Mouse (Mus musculus) layer of hippocampus, adult 9-10 months (tissue): Measurements from ENCODE around the gene Rcn3.
"Not testable (repeated sequence)": the region's sequence is repeated elsewhere in the genome, so short reads cannot be mapped to it uniquely, and the experiment has no call there.

ENCODE experiments used
- DNase-seq: peaks from one replicate; pipeline ENCODE4 v3.0.0; 2022; ENCODE audit warnings: low spot score

Rcn3 gene

DNA sequence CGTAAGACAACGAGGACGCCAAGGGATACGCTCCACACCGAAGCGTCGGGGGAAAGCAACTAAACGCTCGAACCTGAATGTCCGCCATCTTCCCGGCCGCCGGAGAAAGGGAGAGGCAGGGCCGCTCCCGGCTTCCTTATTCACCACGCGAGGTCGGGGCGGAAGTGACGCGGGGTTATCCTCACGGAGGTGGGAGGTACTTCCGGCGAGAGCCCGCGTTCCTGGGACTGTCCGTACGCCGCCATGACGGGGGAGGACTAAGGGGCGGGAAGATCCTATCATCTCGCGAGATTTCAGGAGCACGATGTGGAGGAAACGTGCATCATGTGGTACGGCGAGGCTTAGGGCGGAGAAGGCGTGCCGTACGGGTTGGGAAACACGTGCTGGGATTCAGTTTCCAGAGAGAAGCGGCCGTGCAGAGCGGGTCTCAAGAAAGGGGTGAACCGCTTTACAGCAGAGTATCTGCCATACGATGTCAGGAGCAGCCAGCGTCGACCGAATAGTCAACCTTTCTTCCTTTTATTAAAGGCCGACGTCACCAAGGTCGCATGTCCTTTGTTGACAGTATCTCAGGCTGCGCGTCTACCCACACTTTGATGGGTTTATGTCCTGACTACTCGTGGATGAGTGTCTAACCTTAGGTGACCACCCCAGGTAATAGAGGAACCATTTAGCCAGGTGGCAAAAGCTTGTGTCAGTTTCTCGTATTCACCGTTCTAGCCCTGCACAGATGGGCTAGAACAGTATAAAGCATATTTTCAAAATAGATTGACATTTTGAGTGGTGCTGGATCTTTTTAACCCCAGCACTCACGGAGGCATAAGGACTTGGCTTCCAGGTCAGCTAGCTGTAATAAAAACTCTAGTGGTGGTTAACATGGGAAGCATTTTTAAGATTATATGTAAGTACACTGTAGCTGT, 32.5 kb upstream of the Rcn3 start, which contains the start of gene Rps11:
Rps11 (minus strand) TSS at position 216 of the 920 bp plus-strand sequence.
- DNase-seq = peak; percentile 95

DNA sequence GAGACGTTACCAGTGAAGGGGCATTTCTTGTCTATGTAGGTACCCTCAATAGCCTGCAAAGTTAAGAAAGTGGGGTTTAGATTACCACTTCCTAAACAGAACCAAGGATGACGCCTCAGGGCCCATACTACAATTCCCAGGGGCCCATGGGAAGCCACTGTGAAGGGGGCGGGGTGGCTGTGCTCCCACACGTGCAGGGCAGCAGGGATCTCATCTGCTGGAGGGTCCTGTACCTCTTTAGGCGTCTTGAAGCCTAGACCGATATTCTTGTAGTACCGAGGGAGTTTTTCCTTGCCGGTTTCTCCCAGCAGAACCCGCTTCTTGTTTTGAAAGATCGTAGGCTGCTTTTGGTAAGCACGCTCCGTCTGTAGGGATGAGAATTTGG, 31.2 kb upstream of the Rcn3 start:
- DNase-seq = no peak

DNA sequence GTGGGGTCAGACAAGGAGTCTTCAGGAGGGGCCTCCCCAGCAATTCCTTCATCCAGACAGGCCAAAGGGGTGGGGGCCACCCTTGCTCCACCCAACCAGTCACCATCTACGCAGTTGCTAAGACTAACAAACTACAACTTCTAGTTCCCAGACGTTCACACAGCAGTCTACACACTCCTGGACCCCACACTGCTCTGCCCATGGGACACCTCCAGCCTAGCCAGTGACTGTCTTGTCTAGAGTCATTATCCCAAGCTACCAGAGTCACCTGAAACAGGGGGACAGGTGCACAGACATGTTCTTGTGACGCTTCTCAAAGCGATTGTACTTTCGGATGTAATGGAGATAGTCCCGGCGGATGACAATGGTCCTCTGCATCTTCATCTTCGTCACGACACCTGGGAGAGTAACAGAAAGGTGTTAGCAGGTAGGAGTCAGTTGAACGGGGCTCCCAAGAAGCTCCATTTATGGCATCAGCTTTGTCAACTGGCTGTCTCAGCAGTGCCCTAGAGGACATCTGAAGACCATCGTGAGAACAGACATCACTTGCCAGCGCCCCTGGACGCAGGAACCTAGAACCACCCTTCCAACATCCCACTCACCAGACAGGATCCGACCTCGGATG, 30.7 kb upstream of the Rcn3 start:
- DNase-seq = no peak

DNA sequence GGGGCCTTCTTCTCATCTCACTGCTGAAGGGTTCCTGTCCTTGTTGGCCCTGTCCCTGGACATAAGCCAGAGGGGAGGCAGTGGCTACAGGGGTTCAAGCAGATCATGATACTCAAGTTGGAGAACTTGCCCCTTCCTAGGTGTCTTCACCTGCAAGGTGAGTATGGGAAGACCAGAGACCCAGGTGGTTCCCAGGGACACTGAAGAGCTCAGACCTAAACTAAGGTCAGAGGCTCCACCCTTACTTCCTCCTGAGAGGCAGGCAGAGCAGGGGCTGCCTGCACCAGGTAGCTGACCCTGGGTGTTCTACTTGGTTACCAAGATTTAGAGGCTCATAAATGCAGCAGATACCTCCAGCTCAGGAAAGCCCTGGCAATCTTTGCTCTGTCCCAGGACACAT, 29.9 kb upstream of the Rcn3 start:
- DNase-seq = no peak

DNA sequence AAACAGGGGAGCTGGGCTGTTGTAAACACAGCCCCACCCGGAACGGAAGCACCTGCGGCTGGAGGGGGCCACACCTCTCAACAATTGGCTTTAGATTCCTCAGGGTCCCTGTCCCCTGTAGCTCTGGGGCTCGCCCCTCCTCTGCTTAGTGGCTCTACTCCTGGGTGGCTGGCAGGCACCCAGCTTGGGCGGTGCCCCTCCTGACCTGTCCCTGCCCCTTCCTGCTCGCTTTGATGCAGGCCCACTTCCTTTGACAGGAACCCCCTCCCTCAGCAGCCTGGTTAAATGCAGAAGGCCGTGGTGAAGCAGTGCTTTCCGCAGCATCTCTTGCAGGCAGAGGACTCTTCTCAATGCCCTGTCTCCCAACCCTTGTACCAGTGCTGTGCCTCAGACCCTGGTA, 29.4 kb upstream of the Rcn3 start:
- no peak for DNase-seq

DNA sequence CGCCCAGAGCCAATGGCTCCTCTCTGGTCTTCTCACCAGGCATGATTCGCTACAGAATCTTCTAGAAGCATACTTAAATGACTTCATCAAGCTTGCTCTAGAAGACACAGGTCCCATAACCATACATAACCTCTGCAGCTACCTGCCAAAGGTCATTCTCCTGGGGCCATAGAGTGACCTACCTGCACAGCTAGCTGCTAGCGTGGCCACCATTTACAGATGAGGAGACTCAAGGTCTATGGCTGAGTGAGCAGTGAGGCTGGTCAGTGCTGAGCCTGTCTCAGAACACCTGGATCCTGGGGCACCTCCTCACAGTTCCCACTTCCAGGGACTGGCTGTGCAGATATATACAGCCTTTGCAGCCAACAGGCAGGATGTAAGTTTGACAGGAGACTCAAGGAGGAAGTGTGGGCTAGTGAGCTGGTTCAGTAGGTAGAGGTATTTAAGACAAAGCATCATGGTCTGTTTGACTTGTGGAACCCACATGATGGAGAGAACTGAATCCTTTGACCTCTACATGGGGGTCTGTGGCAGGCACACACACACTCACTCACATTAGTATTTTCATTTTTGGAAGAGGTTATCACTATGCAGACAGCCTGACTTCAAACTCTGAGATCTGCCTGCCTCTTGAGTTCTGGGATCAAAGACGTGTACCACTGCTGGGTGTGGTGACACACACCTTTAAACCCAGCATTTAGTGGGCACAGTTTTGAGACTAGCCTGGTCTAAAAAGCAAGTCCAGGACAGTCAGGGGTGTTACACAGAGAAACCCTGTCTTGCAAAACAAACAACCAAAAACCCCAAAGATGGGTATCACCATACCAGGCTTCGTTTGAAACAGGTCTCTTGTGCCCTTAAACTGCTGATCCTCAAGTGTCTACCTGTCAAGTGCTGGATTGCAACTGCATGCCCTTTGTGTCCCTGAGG, 28.0 kb upstream of the Rcn3 start:
- DNase-seq = no peak

DNA sequence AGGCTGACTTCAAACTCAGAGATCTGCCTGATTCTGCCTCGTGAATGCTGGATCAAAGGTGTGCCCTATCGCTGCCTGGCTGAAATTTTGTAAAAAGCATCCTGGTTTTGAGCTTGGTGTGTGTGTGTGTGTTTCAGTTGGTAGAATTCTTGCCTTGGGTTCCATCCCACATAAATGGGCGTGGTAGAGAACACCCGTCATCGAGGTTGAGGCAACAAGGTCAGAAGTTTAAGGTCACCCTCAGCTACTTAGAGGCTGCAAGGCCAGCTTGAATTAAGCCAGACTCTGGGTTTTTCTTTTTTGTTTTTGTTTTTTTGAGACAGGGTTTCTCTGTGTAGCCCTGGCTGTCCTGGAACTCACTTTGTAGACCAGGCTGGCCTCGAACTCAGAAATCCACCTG, 26.3 kb upstream of the Rcn3 start:
- no peak for DNase-seq

DNA sequence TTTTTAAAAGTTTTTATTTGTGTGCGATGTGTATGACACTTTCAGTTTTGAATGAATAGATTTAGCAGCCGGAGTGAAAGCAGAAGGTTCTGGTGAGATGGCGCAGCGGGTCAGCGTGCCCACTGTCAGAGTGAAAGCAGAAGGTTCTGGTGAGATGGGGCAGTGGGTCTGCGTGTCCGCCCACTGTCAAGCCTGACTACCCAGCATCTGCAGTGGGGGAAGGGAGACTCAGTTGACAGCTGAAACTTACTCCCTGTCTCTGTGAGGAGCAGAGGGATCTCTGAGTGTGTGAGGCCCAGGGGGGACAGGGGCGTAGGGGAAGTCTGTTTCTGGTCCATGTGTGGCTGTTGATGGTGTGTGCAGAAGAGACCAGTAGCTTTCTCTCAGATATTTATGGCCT, 25.5 kb upstream of the Rcn3 start:
- no peak for DNase-seq

DNA sequence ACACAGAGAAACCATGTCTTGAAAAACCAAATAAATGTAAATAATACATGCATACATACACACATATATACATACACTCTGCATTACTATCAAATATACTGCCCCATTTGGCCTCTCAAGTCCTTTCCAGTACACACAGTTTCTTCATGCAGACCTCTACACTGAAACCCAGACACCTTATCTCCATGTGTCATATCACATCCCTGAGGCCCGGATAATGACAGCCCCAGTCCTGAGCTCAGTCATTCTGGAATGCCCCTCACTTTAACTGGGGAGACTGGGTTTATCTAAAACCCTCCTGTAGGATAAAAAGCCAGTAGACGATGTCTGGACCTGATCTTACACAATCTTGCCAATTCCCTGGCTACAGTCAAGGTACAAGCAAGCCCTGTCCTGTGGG, 21.5 kb upstream of the Rcn3 start:
- no peak for DNase-seq

DNA sequence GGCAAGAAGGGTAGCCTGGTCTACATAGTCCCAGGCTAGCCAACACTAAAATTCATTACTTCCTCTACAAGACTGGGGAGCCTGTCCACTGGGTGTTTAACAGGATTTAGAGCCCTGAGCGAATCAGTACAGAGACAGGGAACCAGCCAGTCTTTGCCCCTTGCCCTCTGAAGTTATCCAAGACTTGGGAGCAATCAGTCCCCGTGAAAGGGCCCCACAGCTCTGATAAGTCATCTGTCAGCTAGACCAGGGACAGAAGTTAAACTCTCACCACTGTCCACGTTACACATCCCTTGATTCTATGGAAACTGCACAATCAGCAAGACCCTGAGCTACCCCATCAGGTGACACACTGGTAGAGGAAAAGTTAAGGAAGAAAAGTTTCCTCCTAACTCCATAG, 20.5 kb upstream of the Rcn3 start:
- DNase-seq = no peak

DNA sequence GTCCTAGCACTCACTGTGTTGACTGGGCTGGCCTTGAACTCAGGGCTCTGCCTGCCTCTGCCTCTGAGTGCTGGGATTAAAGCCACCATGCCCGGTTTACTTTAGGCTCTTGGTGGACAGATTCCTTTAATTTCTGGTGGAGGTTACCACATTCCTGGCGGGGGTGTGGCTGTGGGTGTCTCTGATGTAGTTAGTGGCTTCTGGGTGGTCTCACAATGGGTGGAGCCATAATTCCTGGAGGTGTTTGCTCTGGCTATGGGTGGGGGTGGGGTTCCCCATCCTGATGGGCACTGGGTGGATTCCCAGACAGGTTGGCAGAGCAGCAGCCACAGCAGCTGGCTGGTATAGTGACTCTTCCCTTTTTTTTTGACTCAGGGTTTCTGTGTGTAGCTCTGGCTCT, 19.9 kb upstream of the Rcn3 start:
- no peak for DNase-seq

DNA sequence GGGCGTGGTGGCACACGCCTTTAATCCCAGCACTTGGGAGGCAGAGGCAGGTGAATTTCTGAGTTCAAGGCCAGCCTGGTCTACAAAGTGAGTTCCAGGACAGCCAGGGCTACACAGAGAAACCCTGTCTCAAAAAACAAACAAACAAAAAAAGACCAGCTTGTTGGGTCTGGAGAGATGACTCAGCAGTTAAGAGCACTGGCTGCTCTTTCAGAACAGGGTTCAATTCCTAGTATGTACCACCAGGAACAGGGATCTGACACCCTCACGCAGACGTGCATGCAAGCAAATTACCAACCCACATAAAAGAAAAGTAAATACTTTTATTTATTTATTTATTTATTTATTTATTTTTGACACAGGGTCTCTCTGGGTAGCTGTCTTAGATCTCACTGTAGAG, 18.1 kb upstream of the Rcn3 start:
- not testable (repeated sequence) for DNase-seq

DNA sequence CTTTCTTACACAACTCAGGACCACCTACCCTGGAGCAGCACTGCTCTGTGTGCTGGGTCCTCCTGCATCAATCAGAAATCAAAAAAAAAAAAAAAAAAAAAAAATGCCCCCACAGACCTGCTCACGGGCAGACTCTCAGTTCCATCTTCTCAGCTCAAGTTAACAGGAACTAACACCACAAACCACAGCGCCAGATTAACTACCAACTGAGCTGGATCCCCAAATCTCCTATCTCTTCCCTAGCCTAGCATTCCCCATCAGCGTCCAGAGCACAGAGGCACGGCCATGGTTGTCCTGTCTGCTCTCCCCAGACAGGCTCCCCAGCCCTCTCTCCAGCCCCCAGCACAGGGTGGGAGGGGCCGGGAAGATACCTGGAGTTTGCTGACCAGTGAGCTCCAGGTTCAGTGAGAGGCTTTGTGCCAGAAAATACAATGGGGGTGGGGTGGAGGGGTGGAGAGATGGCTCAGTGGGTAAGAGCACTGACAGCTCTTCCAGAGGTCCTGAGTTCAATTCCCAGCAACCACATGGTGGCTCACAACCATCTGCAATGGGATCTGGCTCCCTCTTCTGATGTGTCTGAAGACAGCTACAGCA, 15.1 kb upstream of the Rcn3 start:
- DNase-seq = no peak

DNA sequence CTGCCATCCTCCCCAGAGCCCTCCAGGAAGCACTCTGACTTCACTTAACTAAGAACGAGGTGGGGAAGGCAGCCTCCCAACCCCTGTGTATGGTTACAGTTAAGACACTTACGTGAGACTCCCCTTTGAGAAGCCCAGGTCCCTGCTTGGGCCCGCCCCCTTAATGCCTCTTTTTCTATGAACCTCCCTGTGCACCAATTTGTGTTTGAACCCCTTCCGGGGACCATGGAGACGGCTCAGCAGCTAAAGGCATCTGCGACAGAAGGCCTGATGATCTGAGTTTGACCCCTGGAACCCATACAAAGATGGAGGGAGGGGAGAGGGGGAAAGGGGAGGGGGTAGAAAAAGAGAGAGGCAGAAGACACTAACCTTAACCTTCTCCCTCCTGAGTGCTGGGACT, 14.4 kb upstream of the Rcn3 start:
- no peak for DNase-seq

DNA sequence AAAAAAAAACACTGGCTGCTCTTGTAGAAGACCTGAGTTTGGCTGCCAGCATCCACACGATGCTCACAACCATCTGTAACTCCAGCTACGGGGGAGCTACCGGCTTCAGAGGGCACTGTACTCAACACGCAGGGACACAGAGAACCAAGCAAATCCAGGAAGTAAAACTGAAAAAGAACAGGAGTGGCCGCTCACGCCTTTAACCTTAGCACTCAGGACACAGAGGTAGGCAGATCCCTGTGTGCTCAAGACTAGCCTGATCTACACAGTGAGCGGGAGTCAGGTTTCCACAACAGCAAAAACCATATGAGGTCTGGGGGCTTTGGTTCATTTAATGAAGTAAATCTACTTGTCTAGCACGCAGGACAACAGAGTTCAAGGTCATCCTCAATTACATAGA, 13.5 kb upstream of the Rcn3 start:
- DNase-seq = no peak

DNA sequence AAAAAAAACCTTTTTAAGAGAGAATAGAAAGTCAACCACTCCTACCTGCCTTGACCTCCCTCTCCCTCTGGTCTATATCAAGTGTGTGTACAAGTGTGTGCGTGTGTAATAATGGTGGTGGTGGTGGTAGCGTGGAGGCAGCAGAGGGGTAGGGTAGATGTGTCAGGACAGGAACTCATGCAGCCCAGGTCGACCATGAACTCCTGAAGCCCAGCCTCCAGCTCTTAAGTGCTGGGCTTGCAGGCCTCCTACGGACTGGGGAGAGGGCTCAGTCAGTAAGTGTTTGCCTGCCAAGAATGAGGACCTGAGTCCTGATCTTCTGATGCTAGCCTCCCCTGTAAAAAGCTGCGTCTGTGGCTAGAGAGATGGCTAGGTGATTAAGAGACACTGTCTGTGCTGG, 12.9 kb upstream of the Rcn3 start:
- no peak for DNase-seq

DNA sequence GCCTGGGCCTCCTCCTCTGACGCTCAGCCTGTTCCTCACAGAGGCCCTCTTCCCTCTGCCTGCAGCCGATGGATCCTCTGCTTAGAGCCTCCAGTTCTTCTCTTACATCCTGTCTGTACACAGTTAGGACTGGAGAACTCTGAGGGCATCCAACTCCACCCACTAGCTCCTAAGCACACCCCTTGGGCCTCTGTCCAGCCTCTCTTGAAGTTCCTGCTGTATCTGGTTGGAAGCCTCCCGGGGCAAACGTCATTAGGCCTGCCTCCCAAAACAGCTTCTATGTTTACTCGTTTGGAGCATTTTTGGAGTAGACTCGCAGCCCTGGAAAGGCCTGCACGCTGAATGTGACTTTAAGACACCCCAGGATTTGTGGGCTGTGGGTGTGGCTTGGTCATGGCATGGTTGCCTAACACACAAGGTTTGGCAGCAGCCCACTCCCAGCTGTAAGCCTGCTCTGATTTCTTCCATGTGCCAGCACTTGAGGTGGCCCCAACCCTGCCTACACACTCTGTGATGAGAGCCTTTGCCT, 11.7 kb upstream of the Rcn3 start, which contains the start of gene Fcgrt:
Fcgrt (minus strand) TSS at position 200 of the 529 bp plus-strand sequence.
- no peak for DNase-seq

DNA sequence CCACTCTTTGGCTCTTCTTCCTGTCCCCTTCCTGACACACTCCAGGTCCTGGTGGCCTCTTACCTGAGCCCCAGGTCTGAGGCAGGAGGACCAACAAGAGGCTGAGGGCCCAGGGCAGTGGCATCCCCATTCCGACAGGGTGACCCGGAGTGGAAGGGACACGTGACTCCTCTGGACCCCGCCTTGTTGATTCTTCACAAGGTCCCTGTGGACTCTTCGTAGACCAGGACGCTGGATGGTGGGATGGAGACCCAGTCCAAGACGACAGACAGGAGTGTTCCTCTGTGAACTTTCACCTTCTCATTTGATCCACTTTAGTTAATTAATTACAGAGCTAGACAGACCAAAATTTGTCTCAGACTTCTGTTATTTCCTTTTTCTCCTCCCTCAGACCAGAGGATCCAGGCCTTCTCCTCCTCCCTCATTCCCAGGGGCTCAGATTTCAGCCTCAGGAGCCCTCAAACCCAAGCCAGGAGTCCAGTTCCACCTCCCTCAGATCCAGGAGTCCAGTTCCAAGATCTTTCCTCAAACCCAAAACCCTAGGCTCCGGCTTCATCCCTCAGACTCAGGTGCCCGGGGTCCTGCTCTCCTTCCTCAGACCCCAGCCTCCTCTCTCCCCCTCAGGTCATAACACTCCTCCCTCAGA, 11.0 kb upstream of the Rcn3 start:
- no peak for DNase-seq

DNA sequence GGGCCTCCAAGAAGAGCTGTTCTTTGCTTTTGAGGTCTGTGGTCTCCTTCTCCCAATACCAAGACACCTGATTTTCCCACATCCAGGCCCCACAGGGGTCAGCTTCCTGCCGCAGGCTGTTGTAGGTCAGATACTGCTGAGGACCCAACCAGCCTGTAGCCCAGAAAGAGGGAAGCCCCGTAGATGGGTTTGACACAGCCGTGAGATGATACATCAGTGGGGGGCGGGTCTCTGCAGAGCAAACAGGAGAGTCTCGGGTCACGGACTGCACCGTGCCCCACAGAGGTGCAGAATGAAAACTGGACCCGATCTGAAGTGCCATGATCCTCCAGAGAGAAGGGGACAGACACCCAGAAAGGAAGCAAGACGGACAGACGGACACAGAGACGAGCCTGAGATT, 10.4 kb upstream of the Rcn3 start:
- DNase-seq = no peak

DNA sequence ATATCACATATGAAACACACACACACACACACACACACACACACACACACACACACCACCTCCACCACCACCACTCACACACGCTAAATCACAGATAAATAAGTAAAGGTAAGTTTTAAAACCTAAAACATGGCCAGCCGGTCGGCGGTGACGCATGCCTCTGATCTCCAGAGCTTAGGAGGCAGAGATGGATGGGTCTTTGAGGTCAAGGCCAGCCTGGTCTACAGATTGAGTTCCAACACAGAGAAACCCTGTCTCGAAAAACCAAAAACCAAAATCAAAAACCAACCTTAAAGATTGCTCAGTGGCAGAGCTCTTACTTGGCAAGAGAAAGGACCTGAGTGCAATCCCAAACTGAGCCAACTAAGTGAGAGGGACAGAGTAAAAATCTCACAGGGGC, 8.0 kb upstream of the Rcn3 start:
- DNase-seq = no peak

DNA sequence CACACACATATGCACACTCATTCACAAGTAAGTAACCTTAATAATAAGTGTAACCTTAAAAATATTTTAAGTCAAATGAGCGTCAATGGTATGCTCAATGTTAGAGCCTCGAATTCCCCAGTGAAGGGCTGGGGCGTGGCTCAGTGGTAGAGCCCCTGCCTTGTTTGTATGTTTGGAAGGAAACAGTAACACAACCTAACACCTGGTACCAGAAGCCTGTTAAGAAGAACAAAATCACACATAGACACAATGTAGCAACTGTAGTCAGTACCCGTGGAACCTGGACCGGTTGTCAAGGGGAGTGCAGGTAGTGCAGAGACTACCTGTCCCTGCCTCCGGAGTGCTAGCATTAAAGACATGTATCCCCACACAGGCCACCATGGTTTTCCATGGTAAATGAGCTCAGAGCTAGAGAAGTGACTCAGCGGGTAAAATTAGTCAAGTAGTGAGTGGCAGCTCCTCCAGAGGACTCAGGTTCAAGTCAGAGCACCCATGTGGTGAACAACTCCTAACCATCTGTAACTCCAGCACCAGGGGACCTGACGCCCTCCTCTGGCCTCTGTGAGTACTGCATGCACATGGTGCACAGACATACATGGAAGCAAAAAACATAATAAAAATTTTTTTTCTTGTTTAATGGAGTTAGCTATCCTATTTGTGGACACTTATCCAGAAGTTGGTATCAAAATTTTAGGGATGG, 6.7 kb upstream of the Rcn3 start:
- no peak for DNase-seq
